Mouse (Mus musculus) inflammation-experienced regulatory T-cells, adult 6 months (primary cell): ENCODE results near the gene Sf3a1. TPM values are rescaled to one million over a fixed set of nuclear protein-coding genes. Genes with fewer than 3 reads are reported as not detected.
"Not testable (repeated sequence)": the region's sequence is repeated elsewhere in the genome, so short reads cannot be mapped to it uniquely, and the experiment has no call there.

Source experiments
- ATAC-seq: one replicate; pipeline ENCODE4 v1.8.0; 2017
- polyA plus RNA-seq, 3 experiments: library from polyadenylated mRNA; unstranded; fragments of 100-300 nt; shearing (Covaris generic); gene quantifications; one replicate each; pipeline ENCODE4 v1.2.1; 2017

Sf3a1 gene
- polyA plus RNA-seq, 3 experiments from 2014 or later: 54.2 to 71.2 (median 66.6) TPM

DNA sequence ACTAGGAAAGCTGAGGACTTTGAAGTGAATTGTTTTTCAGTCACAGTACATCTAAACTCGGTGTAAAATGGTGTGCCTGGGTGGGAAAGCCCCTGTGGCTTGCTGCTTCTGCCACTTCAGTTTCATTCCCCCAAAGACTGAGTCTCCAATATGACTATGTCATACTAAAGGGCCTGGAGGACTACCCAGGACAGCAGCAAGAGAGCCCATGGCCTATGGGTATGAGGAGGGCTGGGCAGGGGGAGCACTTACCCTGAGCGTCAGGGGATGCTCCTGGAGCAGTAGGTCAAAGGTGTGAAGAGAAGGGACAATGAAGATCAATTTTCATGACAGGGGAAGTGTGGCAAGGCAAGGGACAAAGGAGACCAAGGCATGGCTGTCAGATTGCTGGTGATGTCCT lies 21.2 kb upstream of the Sf3a1 start:
- no peak for ATAC-seq

DNA sequence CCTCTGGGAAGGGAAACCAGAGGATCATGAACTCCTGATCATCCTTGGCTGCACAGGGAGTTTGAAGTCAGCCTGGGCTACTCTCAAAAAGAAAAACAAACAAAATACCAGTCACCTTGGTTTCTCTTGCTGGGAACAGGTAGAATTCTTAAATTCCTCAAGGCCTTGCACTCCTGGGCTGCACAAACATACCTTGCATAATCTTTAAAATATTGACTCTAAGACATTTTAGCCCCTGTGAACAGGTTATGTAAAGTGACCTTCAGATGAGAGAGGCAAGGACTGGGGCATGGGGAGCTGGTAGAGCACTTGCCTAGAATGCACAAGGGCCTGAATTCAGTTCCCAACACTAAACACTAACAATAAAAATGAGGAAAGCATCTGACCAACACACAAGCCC lies 18.6 kb upstream of the Sf3a1 start:
- no peak for ATAC-seq

- no peak for ATAC-seq
Observed at GRCm38 (mm10) chr11:4142352-4142751, 17.8 kb upstream of the Sf3a1 start.

DNA sequence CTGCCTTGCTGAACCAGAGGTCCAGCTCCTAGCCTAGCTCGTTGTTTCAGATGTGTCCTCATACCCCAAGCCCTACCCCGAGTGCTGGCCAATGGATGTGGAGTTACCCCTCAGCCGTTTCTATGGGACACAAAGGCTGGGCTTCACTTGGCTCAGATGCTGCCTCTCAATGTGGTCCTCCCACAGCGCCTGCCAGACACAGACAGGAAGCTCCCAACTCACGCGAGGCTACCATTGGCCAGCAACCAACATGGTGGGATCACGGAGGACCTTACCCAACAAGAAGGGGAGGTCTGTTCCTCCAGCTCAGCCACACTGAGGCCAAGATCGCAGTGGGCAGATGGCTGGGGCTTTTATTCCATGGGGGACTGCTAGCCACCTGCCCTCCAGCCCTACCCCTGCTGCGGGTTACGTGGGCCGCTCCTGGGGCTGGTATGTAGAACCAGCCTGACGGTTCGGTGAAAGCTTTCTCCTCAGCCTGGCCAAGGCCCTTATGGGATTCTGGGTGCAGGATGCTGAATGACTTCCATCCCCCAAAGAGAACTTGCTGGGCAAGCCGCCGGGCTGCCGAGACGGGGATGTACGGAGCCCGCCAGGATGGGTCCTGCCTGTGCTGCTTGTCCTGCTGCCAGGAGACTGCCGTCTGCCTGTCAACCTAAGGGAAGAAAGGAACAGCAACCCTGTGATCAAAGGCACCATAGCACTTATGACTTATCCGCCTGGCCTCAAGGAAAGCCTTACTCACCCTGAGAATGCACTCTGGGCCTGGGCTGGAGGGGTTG lies 16.7 kb upstream of the Sf3a1 start:
- no peak for ATAC-seq

- no peak for ATAC-seq
Observed at GRCm38 (mm10) chr11:4146381-4146780, 13.8 kb upstream of the Sf3a1 start.

DNA sequence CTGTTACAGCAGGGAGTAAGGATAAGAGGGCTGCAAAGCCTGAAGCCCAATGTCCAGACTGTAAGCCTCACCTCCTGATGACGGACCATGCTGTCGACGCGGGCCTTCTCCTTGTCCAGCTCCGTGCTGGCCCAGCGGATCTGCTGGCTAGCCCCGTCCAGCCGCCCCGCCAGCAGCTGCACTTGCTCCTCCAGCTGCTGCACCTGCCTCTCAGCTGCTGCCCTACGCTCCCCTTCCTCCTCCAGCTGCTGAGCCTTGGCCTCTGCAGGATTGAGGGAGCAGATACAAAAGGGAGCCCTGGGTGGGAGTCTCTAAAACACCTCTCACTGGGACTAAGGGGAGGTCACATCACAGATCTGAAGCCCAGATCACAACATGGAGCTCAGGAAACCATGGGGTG lies 13.1 kb upstream of the Sf3a1 start:
- ATAC-seq: no peak

DNA sequence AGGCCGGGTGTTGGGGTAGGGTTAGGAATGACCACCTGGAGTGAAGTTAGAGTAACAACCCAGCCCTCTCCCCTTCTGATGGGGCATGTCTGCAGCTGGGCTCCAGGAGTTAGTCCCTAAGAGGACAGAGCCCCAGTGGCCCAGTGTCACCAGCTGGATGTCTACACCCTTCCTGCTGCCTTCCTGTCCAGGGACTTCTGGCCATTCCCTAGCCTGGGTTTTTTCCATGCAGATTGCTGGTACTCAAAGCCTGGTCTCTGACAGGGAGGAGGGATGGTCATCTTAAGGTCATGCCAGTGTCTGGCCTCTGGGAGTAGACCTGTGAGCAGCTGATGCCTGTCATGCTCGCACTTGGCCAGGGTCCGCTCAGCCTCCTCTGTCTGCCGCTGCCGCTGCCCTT lies 12.0 kb upstream of the Sf3a1 start:
- ATAC-seq: no peak

DNA sequence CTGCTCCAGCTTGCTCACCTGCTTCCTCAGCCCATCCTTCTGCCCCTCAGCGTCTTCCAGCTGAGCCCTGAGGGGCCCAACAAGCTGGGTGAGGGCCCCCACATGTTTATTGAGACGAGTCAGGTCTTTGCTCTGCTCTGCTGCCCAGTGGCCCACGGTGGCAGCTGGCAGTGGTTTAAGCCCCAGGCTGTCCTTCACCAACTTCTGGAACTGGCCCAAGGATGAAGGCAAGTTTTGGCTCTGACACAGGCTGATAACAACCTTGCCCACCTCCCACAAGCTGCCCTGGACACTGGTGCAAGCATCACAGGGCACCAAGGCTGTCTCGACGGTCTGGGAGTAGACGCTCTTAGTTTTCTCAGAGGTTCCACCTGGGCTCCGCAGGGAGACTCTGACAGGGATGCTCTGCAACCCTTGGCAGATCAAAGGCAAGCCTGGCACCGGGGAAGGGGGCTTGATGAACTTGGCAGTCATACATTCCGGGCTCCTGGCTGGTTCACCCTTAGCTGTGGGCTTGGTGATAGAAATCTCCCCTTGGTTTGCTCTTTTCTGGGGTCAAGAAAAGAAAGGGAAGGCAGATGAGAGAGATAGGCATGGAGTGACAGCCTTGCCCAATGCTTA lies 11.5 kb upstream of the Sf3a1 start:
- no peak for ATAC-seq

GRCm38 (mm10) chr11:4149886-4150285 lies 10.3 kb upstream of the Sf3a1 start:
- no peak for ATAC-seq

GRCm38 (mm10) chr11:4153694-4154093 lies 6.5 kb upstream of the Sf3a1 start:
- ATAC-seq: no peak

DNA sequence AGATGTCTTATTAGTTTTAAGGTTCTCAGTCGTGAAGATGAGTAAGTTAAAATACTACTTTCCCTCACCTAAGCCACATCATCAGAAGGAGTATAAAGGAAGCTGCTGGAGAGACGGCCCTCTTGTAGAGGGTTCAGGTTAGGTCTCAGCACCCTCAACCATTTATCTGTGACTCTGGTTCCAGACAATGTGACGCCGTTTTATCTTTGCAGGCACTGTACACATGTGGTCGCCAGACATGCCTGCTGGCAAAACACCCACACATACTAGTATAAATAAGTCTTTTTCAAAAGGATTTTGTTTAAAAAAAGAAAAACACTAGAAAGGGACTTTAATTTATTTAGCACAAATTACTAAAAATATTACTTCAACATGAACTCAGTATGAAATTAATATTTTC lies 4.5 kb upstream of the Sf3a1 start:
- no peak for ATAC-seq

DNA sequence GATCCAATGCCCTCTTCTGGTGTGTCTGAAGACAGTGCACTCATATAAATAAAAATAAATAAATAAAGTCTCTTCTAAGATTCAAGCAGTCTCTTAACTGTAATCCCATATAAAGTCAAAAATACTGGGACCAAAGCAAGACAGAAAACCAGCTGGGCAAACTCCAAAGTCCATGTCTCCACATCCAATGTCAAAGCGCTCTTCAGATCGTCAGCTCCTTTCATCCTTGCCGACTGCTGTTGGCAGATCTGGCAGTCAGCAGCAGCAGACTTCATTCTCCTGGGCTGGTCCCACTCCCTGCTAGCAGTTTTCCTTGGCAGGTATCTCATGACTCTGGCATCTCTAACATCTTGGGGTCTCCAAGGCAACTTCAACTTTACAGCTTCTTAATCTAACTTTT lies 1.5 kb upstream of the Sf3a1 start:
- no peak for ATAC-seq

DNA sequence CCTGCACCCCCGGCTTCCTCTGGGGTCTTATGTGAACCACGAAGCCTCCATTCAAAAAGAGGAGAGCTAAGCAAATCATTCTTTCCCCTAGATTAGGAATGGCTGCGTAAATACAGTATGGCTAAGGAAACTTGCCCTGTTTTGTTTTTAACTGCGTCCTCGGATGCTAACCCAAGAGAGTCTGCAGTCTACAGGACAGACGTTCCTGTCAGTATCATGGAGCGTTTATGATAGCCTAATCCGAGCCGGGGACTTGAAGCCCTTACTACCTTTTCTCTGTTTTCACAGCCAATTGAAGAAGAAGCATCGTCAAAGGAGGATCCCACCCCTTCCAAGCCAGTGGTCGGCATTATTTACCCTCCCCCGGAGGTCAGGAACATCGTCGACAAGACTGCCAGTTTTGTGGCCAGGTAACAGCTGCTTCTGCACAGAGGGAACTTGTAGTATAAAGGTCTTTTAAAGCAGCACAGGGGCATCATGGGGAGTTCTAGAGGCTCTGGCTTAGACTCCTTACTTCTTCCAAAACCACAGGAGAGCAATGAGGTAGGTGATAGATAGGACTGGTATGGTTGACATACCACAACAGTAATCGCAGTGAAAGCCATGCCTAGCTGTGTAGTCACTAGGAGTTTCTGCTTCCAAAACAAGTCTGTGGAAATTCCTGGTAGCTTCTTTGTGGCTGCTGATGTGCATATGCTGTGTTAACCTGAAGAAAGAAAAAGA lies 769 bp downstream of the Sf3a1 start:
- no peak for ATAC-seq

- no peak for ATAC-seq
Observed at GRCm38 (mm10) chr11:4164701-4165100, 4.6 kb downstream of the Sf3a1 start.

GRCm38 (mm10) chr11:4166467-4167090 lies 6.4 kb downstream of the Sf3a1 start:
- no peak for ATAC-seq

GRCm38 (mm10) chr11:4174586-4174985 lies 14.4 kb downstream of the Sf3a1 start:
- no peak for ATAC-seq

DNA sequence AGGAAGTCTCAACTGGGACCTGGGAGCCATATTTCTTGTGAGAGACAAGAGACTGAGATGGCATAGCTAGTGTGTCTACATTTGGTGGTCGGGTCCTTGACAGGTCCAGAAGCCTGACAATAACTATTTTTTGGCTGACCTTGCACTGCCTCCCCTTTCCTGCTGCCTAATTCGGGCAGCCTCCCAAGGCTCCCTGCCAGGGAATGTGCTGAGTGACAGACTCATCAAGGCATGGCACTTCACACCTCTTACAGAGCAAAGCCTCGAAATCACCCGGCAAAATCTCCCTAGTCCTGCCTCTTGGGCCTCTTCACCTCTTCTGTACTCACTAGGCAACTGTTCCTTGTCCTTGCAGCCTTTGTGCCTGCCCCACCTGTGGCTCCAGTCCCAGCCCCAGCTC lies 17.6 kb downstream of the Sf3a1 start:
- ATAC-seq: no peak

- ATAC-seq: no peak
Observed at GRCm38 (mm10) chr11:4182061-4182460, 21.9 kb downstream of the Sf3a1 start.

DNA sequence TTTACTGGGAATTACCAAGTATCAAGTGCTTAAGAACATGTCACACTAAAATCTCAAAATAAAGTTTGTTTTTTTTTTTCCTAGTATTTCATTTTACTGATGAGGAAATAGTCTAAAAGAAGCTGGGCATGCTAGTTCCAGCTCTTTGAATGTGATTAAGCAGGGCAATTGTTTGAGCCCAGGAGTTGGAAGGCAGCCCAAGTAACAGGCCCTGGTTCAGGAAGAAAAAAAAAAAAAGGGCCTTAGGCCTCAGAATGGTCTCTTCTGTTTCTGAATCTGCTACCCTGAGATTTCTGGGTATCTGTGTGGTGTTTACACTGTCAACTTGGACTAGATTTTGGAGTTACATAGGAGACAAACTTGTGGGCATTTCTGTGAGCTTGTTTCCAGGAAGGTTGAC lies 23.4 kb downstream of the Sf3a1 start:
- ATAC-seq: no peak

GRCm38 (mm10) chr11:4184251-4184952 lies 24.3 kb downstream of the Sf3a1 start:
- no peak for ATAC-seq

DNA sequence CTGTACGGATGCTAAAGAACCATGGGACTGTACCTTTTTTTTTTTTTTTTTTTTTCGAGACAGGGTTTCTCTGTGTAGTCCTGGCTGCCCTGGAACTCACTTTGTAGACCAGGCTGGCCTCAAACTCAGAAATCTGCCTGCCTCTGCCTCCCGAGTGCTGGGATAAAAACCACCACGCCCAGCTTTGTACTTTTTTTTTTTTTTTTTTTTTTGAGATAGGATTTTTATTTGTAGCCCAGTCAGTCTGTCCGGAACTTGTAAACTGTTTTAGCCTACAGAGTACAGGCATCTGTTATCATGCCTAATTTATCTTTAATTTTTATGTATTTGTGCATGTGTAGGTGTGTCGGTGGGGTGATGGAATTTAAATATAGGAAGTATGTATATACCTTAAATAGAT lies 25.3 kb downstream of the Sf3a1 start:
- ATAC-seq: not testable (repeated sequence)

- peak; percentile 98 for ATAC-seq
Observed at GRCm38 (mm10) chr11:4186486-4187317, 26.6 kb downstream of the Sf3a1 start, which contains the start of gene Tbc1d10a. Gene Tbc1d10a, plus strand, starts transcription at chr11:4186789.
